Mouse (Mus musculus) thymus, adult 2 months (tissue): ENCODE measurements around the gene Asic3. TPM values are rescaled to one million over a fixed set of nuclear protein-coding genes. Genes with fewer than 3 reads are reported as not detected.

Experiments
- DNase-seq: peaks from one replicate; pipeline ENCODE4 v3.0.0; 2021
- H3K27ac ChIP-seq: fragments of 200-500 bp; 2 replicates; pipeline ENCODE4 v1.5.1; 2012; ENCODE audit warnings: low read length, control low read depth; ENCODE audit not compliant: control insufficient read depth, insufficient read depth
- H3K27me3 ChIP-seq: fragments of 200-500 bp; 2 replicates; pipeline ENCODE4 v1.6.1; 2012; ENCODE audit warnings: mild to moderate bottlenecking, low read length, moderate library complexity, mixed read lengths; ENCODE audit not compliant: control insufficient read depth, insufficient read depth
- H3K36me3 ChIP-seq: fragments of 200-500 bp; 2 replicates; pipeline ENCODE4 v1.6.1; 2012; ENCODE audit warnings: mild to moderate bottlenecking, low read length, moderate library complexity; ENCODE audit not compliant: control insufficient read depth, insufficient read depth
- H3K4me1 ChIP-seq: fragments of 200-500 bp; replicated peaks from 2 replicates; pipeline ENCODE4 v1.6.1; 2012; ENCODE audit warnings: low read length; ENCODE audit not compliant: control insufficient read depth, insufficient read depth
- H3K4me3 ChIP-seq: fragments of 200-500 bp; 2 replicates; pipeline ENCODE4 v1.5.1; 2012; ENCODE audit warnings: mild to moderate bottlenecking, low read length, control low read depth, moderate library complexity; ENCODE audit not compliant: control insufficient read depth, insufficient read depth
- CTCF ChIP-seq: fragments of 200-500 bp; IDR thresholded peaks from 2 replicates; pipeline ENCODE4 v1.5.1; 2012; ENCODE audit warnings: mild to moderate bottlenecking, control low read depth, low read length, moderate library complexity, borderline replicate concordance; ENCODE audit not compliant: control insufficient read depth, poor library complexity, insufficient read depth; ENCODE audit errors: extremely low read depth
- POLR2A ChIP-seq: fragments of 200-500 bp; IDR thresholded peaks from 2 replicates; pipeline ENCODE4 v1.6.1; 2012; ENCODE audit warnings: mild to moderate bottlenecking, low read length, control low read depth, moderate library complexity; ENCODE audit not compliant: control insufficient read depth, poor library complexity, insufficient read depth; ENCODE audit errors: extremely low read depth
- WGBS: fragments of 180-500 bp; shearing (Covaris S2); methylation state at CpG from one replicate; pipeline ENCODE4 v1.1.7; 2018; 5-methylcytosine and 5-hydroxymethylcytosine counted together
- polyA plus RNA-seq: library from polyadenylated mRNA; depleted of rRNA; stranded (reverse); fragments of >200 nt; gene quantifications from 2 replicates; pipeline ENCODE4 v1.2.3, GENCODE M21; 2012; rRNA removed

Asic3 gene
- polyA plus RNA-seq, result 2.1 and 2.6 TPM in 2 replicates

DNA sequence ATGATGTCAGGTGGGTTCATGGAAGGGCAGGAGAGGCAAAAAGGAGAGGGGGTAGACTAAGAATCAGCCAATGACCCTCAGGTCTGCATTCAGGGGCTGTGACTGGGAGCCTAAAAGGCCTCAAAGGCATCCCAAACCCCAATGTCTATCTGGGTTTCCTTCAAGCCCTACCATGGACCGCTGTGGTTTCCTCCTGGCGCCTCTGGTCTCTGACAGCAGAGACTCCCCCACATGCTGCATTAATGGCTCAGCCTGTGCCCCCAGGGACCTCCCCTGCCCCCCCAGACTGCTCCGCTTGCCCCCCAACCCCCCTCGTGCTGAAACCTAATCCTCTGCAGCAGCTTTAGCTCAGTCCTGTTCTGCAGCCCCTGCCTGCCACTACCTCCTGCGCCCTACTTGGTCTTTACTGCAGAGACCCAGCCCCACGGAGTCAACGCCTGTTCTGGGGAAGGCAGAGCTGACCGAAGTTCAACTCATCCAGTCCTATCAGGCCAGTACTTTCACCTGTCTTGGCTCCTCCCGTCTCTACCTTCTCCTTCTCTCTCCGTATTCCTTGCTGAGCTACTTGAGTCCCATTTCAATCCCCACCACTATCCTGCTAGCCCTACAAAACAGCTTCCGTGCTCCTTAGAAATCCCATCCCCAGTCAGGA is at the start of gene Asic3:
Asic3 (plus strand) TSS at position 351 of the 652 bp plus-strand sequence.
- WGBS, result 22% methylated on average over 11 of the region's 11 CpGs
- no peaks in the 10 kb centered on the region for H3K36me3 ChIP-seq
- no peak within 1 kb of the TSS for H3K27ac ChIP-seq
- H3K4me3 ChIP-seq, result no peak within 1 kb of the TSS
- no peaks in the 10 kb centered on the region; the same call in 1 of the 2 replicates for H3K27me3 ChIP-seq
- no peak for DNase-seq
- H3K4me1 ChIP-seq, result 0 out of 2 replicates have a peak, but pooled peaks cover 4% of the 10 kb centered on the region
- no peak for TF ChIP-seq CTCF

DNA sequence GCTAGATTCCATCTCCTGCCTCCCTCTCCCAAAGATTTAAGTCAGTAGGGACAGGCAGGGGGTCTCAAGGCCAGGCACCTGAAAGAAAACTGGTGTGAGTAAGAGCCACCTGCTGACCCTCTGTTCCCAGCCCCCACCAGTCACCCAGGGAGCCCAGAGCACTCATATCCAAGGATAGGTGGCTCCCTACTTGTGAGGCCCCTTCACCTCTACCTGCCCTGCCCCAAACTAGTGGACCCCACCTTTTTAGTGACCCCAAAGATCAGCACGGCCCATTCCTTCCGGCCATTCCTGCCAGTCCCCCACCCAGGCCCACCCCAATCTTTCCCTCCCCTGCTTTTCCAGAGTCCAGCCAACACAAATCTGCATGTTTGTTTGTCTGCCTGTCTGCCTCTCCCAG is 49.7 kb upstream of the Asic3 start:
- H3K27ac ChIP-seq, result no peak overlapping the region
- DNase-seq, result no peak
- peaks cover 9% of the 10 kb centered on the region for H3K4me1 ChIP-seq
- no peaks in the 10 kb centered on the region for H3K27me3 ChIP-seq
- TF ChIP-seq POLR2A (no peak), CTCF (no peak)
- no peaks in the 10 kb centered on the region for H3K36me3 ChIP-seq
- no peak overlapping the region for H3K4me3 ChIP-seq
- 90% methylated on average over 2 of the region's 2 CpGs for WGBS

DNA sequence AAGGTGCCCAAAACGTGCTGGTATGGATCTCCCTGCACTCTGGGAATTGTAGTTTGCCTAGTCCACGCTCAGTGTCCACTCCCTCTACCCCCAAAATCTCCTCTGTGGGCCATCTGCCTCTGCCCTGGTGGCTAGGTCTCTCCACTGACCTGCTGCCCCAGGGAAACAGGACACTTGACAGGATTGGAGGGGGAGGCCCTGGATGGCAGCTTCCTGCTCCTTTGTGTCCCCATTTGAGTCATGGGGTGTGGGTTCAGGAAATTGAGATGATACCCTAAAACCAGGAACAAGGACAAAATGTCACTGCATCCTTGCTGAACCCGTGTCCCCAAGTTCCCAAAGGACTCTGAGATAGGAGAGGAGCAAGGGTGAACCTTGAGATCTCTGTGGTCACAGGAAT is 49.1 kb upstream of the Asic3 start:
- H3K4me3 ChIP-seq, result no peak overlapping the region
- TF ChIP-seq CTCF (no peak), POLR2A (no peak)
- no peaks in the 10 kb centered on the region for H3K27me3 ChIP-seq
- H3K4me1 ChIP-seq, result peaks cover 9% of the 10 kb centered on the region
- DNase-seq, result no peak
- H3K27ac ChIP-seq, result no peak overlapping the region
- 84% methylated on average over 3 of the region's 3 CpGs for WGBS
- H3K36me3 ChIP-seq, result no peaks in the 10 kb centered on the region

DNA sequence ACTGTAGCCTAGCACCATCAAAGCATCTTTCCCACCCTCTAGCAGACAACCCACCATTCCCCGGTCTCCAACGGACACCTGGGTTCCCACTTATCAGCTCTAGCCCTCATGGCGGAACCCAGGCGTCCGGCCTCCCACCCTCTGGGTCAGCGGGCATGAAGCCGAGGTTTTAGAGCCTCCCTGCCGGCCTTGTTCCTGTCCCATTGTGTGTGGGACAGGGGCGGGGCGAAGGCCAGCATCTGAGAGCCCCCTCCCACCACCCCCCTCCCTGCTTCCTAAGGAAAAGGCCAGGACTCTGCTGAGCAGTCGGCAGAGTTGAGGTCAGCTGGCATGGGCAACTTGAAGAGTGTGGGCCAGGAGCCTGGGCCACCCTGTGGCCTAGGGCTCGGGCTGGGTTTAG is 48.7 kb upstream of the Asic3 start, which contains the start of gene Nos3:
Nos3 (plus strand) TSS at position 303 of the 400 bp plus-strand sequence.
- H3K4me1 ChIP-seq, result peaks cover 9% of the 10 kb centered on the region
- H3K27me3 ChIP-seq, result no peaks in the 10 kb centered on the region
- no peak within 1 kb of the TSS for H3K27ac ChIP-seq
- no peak for DNase-seq
- 94% methylated on average over 12 of the region's 12 CpGs for WGBS
- no peaks in the 10 kb centered on the region for H3K36me3 ChIP-seq
- no peak within 1 kb of the TSS for H3K4me3 ChIP-seq
- TF ChIP-seq CTCF (no peak), POLR2A (no peak)

DNA sequence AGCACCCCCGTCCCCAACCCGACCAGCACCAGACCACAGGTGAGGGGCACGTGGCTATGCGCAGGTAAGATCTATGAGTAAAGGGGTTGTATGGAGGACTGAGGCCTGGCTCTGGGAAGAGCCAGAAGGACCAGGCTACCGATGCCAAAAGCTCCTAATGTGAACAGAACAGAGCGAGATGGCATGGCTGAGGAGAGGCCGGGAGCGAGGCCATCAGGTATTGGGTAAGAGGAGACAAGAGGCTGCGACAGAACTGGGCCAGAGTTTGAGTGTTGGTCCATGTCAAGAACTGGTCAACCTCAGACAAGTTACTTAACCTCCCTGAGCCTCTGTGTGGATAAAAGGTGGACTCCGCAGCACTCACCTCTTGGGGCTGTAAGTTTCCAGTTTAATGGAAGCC is 48.2 kb upstream of the Asic3 start:
- WGBS, result 93% methylated on average over 10 of the region's 10 CpGs
- Histone ChIP-seq H3K27ac (no peak overlapping the region), H3K36me3 (no peaks in the 10 kb centered on the region), H3K27me3 (no peaks in the 10 kb centered on the region), H3K4me3 (no peak overlapping the region), H3K4me1 (peaks cover 9% of the 10 kb centered on the region)
- TF ChIP-seq POLR2A, result no peak
- no peak for TF ChIP-seq CTCF
- no peak for DNase-seq

DNA sequence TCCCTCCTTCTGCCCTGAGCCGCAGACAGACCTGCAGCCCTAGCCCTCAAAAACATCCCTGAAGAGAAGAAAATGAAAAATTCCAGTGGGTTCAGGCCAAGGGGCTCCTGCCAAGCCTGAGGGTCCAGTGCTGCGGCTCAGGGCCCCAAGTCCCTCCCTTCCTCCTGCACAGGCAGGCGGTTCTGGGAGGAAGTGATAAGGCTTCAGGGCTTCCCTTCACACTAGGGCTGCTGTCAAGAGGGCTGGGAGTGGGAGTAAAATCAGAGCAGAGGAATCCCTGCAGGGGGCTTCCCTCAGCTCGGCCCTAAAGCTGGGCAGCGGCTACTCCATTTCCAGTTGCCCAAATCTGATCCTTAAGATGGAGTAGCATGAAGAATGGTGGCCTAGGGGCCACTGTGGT is 47.7 kb upstream of the Asic3 start:
- H3K36me3 ChIP-seq, result no peaks in the 10 kb centered on the region
- no peak for DNase-seq
- 11% methylated on average over 5 of the region's 5 CpGs for WGBS
- no peak for TF ChIP-seq CTCF
- TF ChIP-seq POLR2A, result no peak
- H3K4me3 ChIP-seq, result no peak overlapping the region
- no peak overlapping the region for H3K27ac ChIP-seq
- H3K27me3 ChIP-seq, result no peaks in the 10 kb centered on the region
- H3K4me1 ChIP-seq, result peaks cover 9% of the 10 kb centered on the region

DNA sequence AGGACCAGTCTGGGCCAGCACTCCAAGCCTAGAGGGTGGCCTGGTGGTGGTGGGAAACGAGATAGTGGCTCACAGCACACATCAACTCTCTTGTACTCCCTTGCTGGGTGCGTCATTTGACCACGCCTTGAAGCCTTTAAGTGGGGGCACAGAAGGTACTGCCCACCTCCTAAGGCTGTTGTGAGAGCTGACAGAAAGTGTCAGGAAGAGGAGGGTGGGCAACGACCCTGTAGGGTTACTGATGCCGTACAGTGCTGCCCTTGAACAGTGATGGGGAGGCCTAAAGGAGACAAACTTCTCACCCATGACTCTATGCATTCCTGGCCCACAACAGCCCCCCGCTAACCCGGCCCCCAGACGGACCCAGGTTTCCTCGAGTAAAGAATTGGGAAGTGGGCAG is 46.8 kb upstream of the Asic3 start:
- WGBS, result 91% methylated on average over 9 of the region's 9 CpGs
- DNase-seq, result no peak
- H3K4me3 ChIP-seq, result no peak overlapping the region
- TF ChIP-seq CTCF (no peak), POLR2A (no peak)
- H3K27me3 ChIP-seq, result no peaks in the 10 kb centered on the region
- no peak overlapping the region for H3K27ac ChIP-seq
- no peaks in the 10 kb centered on the region for H3K36me3 ChIP-seq
- H3K4me1 ChIP-seq, result peaks cover 1% of the 10 kb centered on the region
